Mouse (Mus musculus) neutrophil, adult 83 days (primary cell): ENCODE measurements around the gene Tsen34. TPM values are rescaled to one million over a fixed set of nuclear protein-coding genes. Genes with fewer than 3 reads are reported as not detected.

ENCODE experiments used
- total RNA-seq, 2 experiments: library from RNA; stranded (reverse); gene quantifications; one replicate each; pipeline ENCODE4 v1.2.4; 2023

The Tsen34 gene
- total RNA-seq = 10 to 100 TPM; 40.3 to 41.9 TPM

GRCm38 (mm10) chr7:3692382-3692986 is at the start of gene Tsen34:
Tsen34 (plus strand) TSS chr7:3692863.

GRCm38 (mm10) chr7:3644672-3645487 is 47.8 kb upstream of the Tsen34 start, which contains the start of gene Cnot3:
Cnot3 (plus strand) TSS chr7:3645268.

DNA sequence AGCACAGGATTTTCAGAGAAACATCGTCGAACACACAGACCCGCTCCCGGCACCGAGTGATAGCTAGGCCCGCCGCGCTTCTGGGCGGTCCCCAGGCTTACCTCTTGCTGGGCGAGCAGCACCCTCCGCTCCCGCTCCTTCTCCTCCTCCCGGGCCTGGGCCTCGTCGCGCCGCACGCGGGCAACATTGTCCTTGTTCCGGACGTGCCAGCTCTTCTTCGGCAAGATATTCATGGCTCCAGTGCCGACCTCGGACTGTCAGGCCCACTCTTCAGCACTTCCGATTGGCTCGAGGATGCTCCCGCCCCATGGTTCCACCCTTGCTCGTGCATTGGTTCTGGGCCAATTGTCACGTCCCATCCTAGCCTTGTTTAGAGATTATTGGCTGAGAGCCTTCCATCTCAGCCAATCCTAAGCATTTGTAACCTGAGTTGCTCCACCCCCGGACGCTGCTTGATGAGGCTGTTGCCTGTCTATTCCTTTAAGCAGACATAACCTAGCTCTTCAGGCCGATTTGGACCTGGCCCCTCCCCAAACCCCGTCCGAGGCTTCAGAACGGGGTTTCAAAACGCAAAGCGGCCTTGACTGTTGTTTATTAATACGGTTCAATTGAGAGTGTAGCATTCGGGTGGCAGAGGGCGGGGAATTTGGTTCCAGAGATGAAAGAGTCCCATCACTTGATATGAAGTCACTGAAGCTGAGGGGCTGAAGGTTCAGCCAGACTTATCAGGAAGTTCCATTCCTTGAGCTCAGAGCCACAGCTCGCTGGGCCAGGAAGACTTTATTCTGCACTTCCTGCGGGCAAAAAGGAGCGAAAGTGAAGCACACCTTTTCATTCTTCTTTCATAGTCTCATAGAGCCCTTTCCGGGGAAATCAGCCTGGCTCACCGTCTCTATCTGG is 27.2 kb upstream of the Tsen34 start, which contains the start of gene Leng1:
Gene Leng1 (minus strand): TSS at position 626 of the 900 bp plus-strand sequence.

DNA sequence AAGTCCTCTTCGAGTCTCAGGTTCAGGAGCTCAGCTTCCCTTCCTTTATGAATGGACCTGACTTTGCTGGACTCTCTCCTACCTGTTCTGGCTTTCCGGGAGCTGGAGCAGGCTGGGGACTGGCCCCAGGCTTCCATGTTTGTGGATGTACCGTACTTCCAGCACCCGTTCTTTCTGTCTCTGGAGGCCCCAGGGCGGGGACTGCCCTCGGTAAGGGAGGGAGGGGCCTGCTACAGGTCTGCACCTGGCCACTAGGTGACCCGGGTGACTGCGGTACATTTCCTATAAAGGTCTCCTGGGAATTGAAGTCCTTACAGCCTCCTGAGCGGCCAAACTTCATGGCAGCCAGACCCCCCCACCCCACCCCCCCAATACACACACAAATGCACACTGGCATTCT is 15.3 kb upstream of the Tsen34 start, which contains the start of gene Tmc4:
Gene Tmc4 (minus strand): TSS at position 212 of the 400 bp plus-strand sequence.

DNA sequence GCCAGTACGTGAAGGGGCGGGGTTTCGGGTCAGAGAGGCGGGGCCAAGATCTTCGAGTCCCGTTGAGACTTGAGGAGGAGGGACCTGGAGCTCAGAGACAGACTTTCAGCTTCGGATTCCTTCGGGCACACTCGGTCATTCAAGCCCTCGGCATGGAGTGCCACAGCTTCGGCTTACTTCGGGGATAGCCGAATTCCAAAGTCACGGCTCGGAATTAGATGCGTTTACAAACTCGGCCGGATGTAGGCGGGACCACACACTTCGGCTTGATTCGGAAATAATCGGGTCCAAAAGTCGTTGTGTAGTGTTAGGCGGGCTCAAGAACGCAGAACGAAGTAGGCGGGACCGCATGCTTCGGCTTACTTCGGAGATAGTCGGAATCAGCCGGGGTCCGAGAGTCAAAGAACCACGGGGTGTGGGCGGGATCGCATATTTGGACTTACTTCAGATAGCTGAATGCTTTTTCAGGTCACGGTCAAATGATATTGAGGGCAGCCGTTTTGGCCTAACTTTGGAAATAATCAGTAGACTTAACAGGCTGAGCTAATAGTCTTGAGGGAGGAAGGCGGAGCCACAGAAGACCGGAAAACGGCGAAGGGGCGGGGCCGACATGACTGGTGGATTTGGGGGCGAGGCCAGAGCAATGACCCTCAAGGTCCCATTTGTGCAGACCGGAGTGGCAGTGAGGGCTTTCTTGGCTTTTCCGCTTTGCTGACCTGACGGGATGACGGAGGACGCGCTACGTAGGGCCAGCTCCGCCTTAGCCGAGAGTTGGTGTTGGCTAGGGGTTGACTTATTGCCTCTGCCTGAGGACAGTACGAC is 535 bp downstream of the Tsen34 start, which contains the start of gene Mboat7:
Gene Mboat7 (minus strand): TSS at position 537 of the 822 bp plus-strand sequence.

GRCm38 (mm10) chr7:3703879-3704441 is 11.3 kb downstream of the Tsen34 start, which contains the start of gene Rps9:
Rps9 (plus strand) TSS chr7:3703993.

GRCm38 (mm10) chr7:3720268-3720667 is 27.6 kb downstream of the Tsen34 start, which contains the start of gene Pirb:
Pirb (minus strand) TSS chr7:3720391.

Other genes with a start within 250 kb of the Tsen34 start
- gene Tarm1, start 190.2 kb upstream of the Tsen34 start, total RNA-seq = 10 to 100 TPM; 36.3 to 56.9 TPM
- not detected for gene Oscar, start 76.7 kb upstream of the Tsen34 start, total RNA-seq
- gene Ndufa3, start 75.5 kb upstream of the Tsen34 start, total RNA-seq = 100 to 1,000 TPM; 329 to 345 TPM
- gene Tfpt, start 62.9 kb upstream of the Tsen34 start, total RNA-seq = 10 to 100 TPM; 15.9 to 19.6 TPM
- 10 to 100 TPM; 24.8 to 28.5 TPM for gene Prpf31, start 62.9 kb upstream of the Tsen34 start, total RNA-seq
- gene Cnot3, start 47.6 kb upstream of the Tsen34 start, total RNA-seq = 10 to 100 TPM; 90.6 to 93.3 TPM
- gene Leng1, start 27.0 kb upstream of the Tsen34 start, total RNA-seq = 1 to 10 TPM; 5.3 to 6.4 TPM
- gene Tmc4, start 15.3 kb upstream of the Tsen34 start, total RNA-seq = 10 to 100 TPM; 27.7 to 33.0 TPM
- 100 to 1,000 TPM; 170 to 176 TPM for gene Mboat7, start 660 bp downstream of the Tsen34 start, total RNA-seq
- 1,000 to 10,000 TPM; 1,138 to 1,142 TPM for gene Rps9, start 11.1 kb downstream of the Tsen34 start, total RNA-seq
- 100 to 1,000 TPM; 301 to 340 TPM for gene Pirb, start 27.5 kb downstream of the Tsen34 start, total RNA-seq
- 10 to 100 TPM; 72.3 to 84.3 TPM for gene Gm15448, start 132.8 kb downstream of the Tsen34 start, total RNA-seq
- 10 to 100 TPM; 57.5 to 77.0 TPM for gene Pira2, start 152.2 kb downstream of the Tsen34 start, total RNA-seq
- 100 to 1,000 TPM in 1 of 2 experiments, 10 to 100 TPM in 1; 98.1 to 121 TPM for gene Gm14548, start 205.3 kb downstream of the Tsen34 start, total RNA-seq
- gene Lilra6, start 222.6 kb downstream of the Tsen34 start, total RNA-seq = 100 to 1,000 TPM in 1 of 2 experiments, 10 to 100 TPM in 1; 96.6 to 110 TPM